Mouse (Mus musculus) duodenum, adult 2 months (tissue): ENCODE results near the gene Znhit1. TPM values are rescaled to one million over a fixed set of nuclear protein-coding genes. Genes with fewer than 3 reads are reported as not detected.

ENCODE experiments used
- polyA plus RNA-seq: library from polyadenylated mRNA; depleted of rRNA; stranded (reverse); fragments of >200 nt; gene quantifications from 2 replicates; pipeline ENCODE4 v1.2.3, GENCODE M21; 2012; ENCODE audit warnings: low replicate concordance; rRNA removed

Znhit1 gene
- 118 and 160 TPM in 2 replicates for polyA plus RNA-seq

DNA sequence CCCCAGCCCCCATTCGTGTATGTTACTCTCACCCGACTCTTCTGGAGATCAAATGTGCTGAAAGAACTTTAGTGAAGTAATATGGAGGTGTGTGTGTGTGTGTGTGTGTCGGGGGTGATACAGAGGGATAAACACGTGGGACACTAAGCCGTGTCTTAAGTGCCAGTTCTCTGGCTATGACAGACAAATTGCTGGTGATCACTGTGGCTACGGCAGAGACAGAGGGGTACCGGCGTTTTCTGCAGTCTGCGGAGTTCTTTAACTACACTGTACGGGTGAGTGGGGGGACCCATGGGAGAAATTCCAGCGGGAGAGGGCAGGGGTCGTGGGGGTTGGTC, at the start of gene Znhit1:
TSS of gene Znhit1 (minus strand) at position 88 of the 338 bp plus-strand sequence.

DNA sequence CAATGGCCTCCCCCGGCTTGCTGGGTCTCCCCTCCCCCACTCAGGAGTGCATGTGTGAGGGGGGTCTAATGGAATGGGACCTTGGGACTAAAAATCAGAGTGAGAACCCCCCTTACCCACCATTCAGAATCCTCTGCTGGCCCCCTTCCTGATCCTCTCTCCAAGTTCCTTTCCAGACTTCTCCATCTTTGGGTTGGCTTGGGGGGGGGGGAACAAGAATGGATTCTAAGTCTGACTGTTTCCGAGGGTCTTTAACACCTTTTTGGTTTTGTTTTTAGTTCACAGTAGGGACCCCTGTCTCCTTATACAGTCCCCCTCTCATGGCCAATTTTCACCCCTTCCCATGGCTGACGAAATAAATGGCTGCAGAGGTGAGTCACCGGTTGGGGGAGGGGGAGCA, 38.3 kb upstream of the Znhit1 start, which contains the start of gene Vgf:
TSS of gene Vgf (plus strand) at position 301 of the 400 bp plus-strand sequence.

GRCm38 (mm10) chr5:136986695-136987137, 1.1 kb downstream of the Znhit1 start, which contains the start of gene Plod3:
Plod3 (plus strand) TSS chr5:136987019.

GRCm38 (mm10) chr5:136966331-136966730, 21.5 kb downstream of the Znhit1 start, which contains the start of gene Cldn15:
Cldn15 (plus strand) TSS chr5:136966616.

DNA sequence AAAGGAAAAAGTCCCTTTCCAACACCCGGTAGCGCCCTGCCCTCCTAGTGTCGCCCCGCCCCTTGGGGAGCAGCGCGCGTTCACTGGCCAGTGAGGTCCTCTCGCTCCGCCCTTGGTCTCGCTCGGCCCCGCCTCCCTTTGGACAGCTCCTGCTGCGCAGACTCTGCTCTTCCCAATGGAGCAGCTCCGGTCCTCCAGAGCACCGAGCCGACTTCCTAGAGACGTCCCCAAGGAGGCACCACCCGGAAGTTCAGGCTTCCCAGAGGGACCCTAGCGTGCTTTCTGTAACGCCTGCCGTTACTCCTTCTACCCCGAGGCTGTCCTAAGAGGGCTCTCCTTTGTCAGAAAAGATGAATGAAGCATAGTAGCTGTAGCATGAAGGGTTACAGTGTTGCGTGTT, 34.8 kb downstream of the Znhit1 start, which contains the start of gene Fis1:
TSS of gene Fis1 (plus strand) at position 261 of the 400 bp plus-strand sequence.

Other genes starting within 250 kb of the Znhit1 start
- 0.29 and 0.55 TPM in 2 replicates for gene Col26a1, start 104.8 kb downstream of the Znhit1 start, polyA plus RNA-seq
- 12.3 and 18.7 TPM in 2 replicates for gene Ift22, start 79.9 kb downstream of the Znhit1 start, polyA plus RNA-seq
- gene Fis1, start 34.7 kb downstream of the Znhit1 start, polyA plus RNA-seq: 173 and 361 TPM in 2 replicates
- 469 and 841 TPM in 2 replicates for gene Cldn15, start 21.4 kb downstream of the Znhit1 start, polyA plus RNA-seq
- 25.6 and 30.1 TPM in 2 replicates for gene Plod3, start 1.0 kb downstream of the Znhit1 start, polyA plus RNA-seq
- gene Vgf, start 38.4 kb upstream of the Znhit1 start, polyA plus RNA-seq: 0.69 and 1.00 TPM in 2 replicates
- gene Ap1s1, start 58.1 kb upstream of the Znhit1 start, polyA plus RNA-seq: 65.3 and 89.3 TPM in 2 replicates
- 0.34 and 0.76 TPM in 2 replicates for gene Serpine1, start 84.2 kb upstream of the Znhit1 start, polyA plus RNA-seq
- gene Trim56, start 128.2 kb upstream of the Znhit1 start, polyA plus RNA-seq: 7.5 and 10.2 TPM in 2 replicates
- 89.1 and 301 TPM in 2 replicates for gene Muc3, start 161.3 kb upstream of the Znhit1 start, polyA plus RNA-seq
- gene Muc3a, start 224.4 kb upstream of the Znhit1 start, polyA plus RNA-seq: 54.3 and 56.9 TPM in 2 replicates